Mouse (Mus musculus) lung, postnatal 0 days (tissue): ENCODE data around the gene Prok2. TPM values are rescaled to one million over a fixed set of nuclear protein-coding genes. Genes with fewer than 3 reads are reported as not detected.

Experiments used
- ATAC-seq: fragments of 200-750 bp; cut with Nextera tagmentation; 2 replicates; pipeline ENCODE4 v1.8.0; 2017; ENCODE audit warnings: moderate library complexity
- DNase-seq: peaks from one replicate; pipeline ENCODE4 v3.0.0-alpha.2; 2016; ENCODE audit warnings: low spot score
- H3K27ac ChIP-seq: fragments of 300-500 bp; sonication (generic); 2 replicates; pipeline ENCODE4 v1.5.1; 2014; ENCODE audit warnings: antibody characterized with exemption, mild to moderate bottlenecking, low read length, mixed read lengths
- H3K27me3 ChIP-seq: fragments of 300-500 bp; sonication (generic); replicated peaks from 2 replicates; pipeline ENCODE4 v1.6.1; 2014; ENCODE audit warnings: low read length, mixed read lengths; ENCODE audit not compliant: insufficient read depth
- H3K36me3 ChIP-seq: fragments of 300-500 bp; sonication (generic); 2 replicates; pipeline ENCODE4 v1.6.1; 2014; ENCODE audit warnings: low read length, mixed read lengths; ENCODE audit not compliant: insufficient read depth
- H3K4me1 ChIP-seq: fragments of 300-500 bp; sonication (generic); 2 replicates; pipeline ENCODE4 v1.6.1; 2014; ENCODE audit warnings: antibody characterized with exemption, low read depth, low read length, mixed read lengths; ENCODE audit not compliant: insufficient read depth
- H3K4me2 ChIP-seq: fragments of 300-500 bp; sonication (generic); replicated peaks from 2 replicates; pipeline ENCODE4 v1.6.1; 2014; ENCODE audit warnings: low read depth, mild to moderate bottlenecking, low read length, moderate library complexity, mixed read lengths
- H3K4me3 ChIP-seq: fragments of 300-500 bp; sonication (generic); 2 replicates; pipeline ENCODE4 v1.5.1; 2014; ENCODE audit warnings: low read depth, low read length
- H3K9ac ChIP-seq: fragments of 300-500 bp; sonication (generic); replicated peaks from 2 replicates; pipeline ENCODE4 v1.6.1; 2014; ENCODE audit warnings: low read depth, mild to moderate bottlenecking
- H3K9me3 ChIP-seq: fragments of 300-500 bp; sonication (generic); 2 replicates; pipeline ENCODE4 v1.6.1; 2016; ENCODE audit warnings: low read length, mixed read lengths
- CTCF ChIP-seq: IDR thresholded peaks from 2 replicates; pipeline ENCODE4 v1.5.1; 2016; ENCODE audit warnings: antibody characterized with exemption, mild to moderate bottlenecking
- EP300 ChIP-seq: IDR thresholded peaks from 2 replicates; pipeline ENCODE4 v1.6.1; 2016; ENCODE audit warnings: antibody characterized with exemption, mild to moderate bottlenecking, control low read depth
- WGBS: fragments of 180-500 bp; shearing (Covaris S2); extraction: QIAGEN DNeasy Blood & Tissue Kit; methylation state at CpG from one replicate; pipeline ENCODE4 v1.1.7; 2014; 5-methylcytosine and 5-hydroxymethylcytosine counted together
- polyA plus RNA-seq: library from polyadenylated mRNA; unstranded; fragments of >200 nt; fragmentation: Nextera tagmentation; extraction: Ambion mirVana; gene quantifications from 2 replicates; pipeline ENCODE4 v1.2.1, GENCODE M21; 2015

Gene Prok2
- polyA plus RNA-seq, 1 experiment from 2014 or later = 0.42 TPM

DNA sequence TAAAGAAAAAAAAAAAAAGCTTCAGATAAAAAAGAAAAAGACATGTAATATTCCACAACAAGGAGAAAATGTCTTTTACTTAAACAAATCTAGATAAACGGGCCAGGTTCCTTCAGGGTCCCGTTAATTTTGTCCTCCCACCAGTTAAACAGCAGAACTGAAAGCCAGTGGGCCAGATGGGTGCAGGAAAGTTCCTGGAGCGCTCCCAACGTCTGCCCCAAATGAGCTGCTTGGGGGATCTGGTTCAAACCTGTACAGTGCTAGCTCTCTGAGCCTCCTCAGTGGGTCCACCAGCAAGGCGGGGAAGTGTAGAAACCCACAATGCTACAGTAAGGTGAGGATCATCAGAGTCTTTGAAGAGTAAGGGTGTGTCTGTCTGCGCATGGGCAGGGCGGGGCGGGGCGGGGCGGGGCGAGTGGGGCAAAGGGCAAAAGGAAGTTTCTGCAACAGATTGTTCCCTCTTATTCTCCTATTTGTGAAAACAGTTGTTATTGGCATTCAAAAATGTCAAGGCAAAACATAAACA lies 14.6 kb downstream of the Prok2 start:
- Histone ChIP-seq H3K36me3 (no peaks in the 10 kb centered on the region), H3K27me3 (no peaks in the 10 kb centered on the region), H3K9ac (no peak overlapping the region), H3K4me1 (no peaks in the 10 kb centered on the region), H3K27ac (no peak overlapping the region), H3K9me3 (no peaks in the 10 kb centered on the region), H3K4me3 (no peak overlapping the region), H3K4me2 (no peak overlapping the region)
- 59% methylated on average over 11 of the region's 11 CpGs for WGBS
- TF ChIP-seq EP300 = no peak
- no peak for TF ChIP-seq CTCF
- ATAC-seq (no peak), DNase-seq (no peak)

DNA sequence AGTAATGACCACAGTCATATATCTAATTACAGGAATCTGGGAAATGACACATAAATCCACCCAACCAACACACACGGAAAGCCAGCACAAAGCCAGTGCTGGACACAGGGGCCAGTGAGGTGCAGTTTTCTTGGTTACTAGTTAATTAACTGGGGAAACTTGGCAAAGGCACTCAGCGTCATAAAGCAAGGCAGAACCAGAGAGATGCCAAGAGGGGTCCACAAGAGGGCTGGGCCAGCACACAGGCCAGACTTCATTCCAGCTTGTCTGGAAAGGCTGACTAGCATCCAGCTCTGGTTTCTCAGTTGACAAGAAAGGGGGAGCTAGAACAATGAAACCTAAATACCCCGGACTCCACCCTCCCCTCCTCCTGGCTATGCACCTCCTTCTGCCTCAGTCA lies 25.7 kb downstream of the Prok2 start:
- no peak for ATAC-seq

DNA sequence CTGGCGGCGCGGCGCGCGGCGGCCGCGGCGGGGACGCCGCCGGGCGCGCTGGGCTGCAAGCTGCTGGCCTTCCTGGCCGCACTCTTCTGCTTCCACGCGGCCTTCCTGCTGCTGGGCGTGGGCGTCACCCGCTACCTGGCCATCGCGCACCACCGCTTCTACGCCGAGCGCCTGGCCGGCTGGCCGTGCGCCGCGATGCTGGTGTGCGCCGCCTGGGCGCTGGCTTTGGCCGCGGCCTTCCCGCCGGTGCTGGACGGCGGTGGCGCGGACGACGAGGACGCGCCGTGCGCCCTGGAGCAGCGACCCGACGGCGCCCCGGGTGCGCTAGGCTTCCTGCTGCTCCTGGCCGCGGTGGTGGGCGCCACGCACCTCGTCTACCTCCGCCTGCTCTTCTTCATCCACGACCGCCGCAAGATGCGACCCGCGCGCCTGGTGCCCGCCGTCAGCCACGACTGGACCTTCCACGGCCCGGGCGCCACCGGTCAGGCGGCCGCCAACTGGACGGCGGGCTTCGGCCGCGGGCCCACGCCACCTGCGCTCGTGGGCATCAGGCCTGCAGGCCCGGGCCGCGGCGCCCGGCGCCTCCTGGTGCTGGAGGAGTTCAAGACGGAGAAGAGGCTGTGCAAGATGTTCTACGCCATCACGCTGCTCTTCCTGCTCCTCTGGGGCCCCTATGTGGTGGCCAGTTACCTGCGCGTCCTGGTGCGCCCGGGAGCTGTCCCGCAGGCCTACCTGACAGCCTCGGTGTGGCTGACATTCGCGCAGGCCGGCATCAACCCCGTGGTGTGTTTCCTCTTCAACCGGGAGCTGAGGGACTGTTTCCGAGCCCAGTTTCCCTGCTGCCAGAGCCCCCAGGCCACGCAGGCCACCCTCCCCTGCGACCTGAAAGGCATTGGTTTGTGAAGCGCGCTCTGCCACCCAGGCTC lies 33.0 kb downstream of the Prok2 start:
- no peaks in the 10 kb centered on the region for H3K36me3 ChIP-seq
- H3K27me3 ChIP-seq = peaks cover 13% of the 10 kb centered on the region; the same call in 1 of the 2 replicates
- H3K4me3 ChIP-seq = peak overlapping the region; percentile 67
- TF ChIP-seq CTCF = no peak
- TF ChIP-seq EP300 = no peak
- DNase-seq = peak; percentile 21
- no peaks in the 10 kb centered on the region for H3K9me3 ChIP-seq
- WGBS = 2% methylated on average over 62 of the region's 110 CpGs
- ATAC-seq = peak; percentile 56
- peak overlapping the region; percentile 54; the same call in 1 of the 2 replicates for H3K9ac ChIP-seq
- H3K4me1 ChIP-seq = peaks cover 7% of the 10 kb centered on the region; the same call in 1 of the 2 replicates
- no peak overlapping the region for H3K27ac ChIP-seq
- peak overlapping the region; percentile 97 for H3K4me2 ChIP-seq

More for the DNA sequence above, 25.7 kb downstream of the Prok2 start:
- no peak for TF ChIP-seq EP300
- TF ChIP-seq CTCF = no peak
- Histone ChIP-seq H3K36me3 (no peaks in the 10 kb centered on the region), H3K27me3 (no peaks in the 10 kb centered on the region), H3K4me1 (no peaks in the 10 kb centered on the region), H3K9ac (no peak overlapping the region), H3K9me3 (no peaks in the 10 kb centered on the region), H3K4me2 (no peak overlapping the region), H3K27ac (no peak overlapping the region), H3K4me3 (no peak overlapping the region)
- DNase-seq = no peak
- WGBS = 62% methylated on average over 3 of the region's 3 CpGs

DNA sequence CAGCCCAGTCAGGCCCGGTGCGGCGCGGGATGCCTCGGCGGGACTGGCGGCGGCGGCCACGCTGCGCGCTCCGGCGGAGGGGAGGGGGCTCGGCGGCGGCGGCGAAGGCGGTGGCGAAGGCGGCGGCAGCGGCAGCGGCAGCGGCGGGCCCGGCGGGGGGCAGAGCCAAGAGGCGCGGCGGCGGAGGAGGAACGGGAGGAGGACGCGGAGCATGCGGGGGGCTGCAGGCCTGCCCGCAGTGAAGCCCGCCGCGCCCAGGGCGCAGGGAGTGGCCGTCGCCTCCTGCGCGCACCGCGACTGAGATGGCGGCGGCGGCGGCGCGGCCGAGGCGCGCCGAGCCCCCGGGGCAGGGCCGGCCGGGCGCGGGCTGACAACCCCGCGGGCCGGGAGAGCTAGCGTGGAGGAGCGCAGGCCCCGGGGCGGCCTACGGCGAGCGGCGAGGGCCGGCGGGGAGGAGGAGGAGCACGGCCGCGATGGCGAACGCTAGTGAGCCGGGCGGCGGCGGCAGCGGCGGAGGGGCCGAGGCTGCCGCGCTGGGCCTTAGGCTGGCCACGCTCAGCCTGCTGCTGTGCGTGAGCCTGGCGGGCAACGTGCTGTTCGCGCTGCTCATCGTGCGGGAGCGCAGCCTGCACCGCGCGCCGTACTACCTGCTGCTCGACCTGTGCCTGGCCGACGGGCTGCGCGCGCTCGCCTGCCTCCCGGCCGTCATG lies 33.8 kb downstream of the Prok2 start, which contains the start of gene Gpr27:
Gene Gpr27 (plus strand): TSS at position 474 of the 710 bp plus-strand sequence.
- WGBS = 0% methylated on average over 34 of the region's 112 CpGs
- peaks cover 7% of the 10 kb centered on the region; the same call in 1 of the 2 replicates for H3K4me1 ChIP-seq
- no peaks in the 10 kb centered on the region for H3K9me3 ChIP-seq
- TF ChIP-seq CTCF (no peak), EP300 (no peak)
- H3K27ac ChIP-seq = no peak within 1 kb of the TSS
- H3K4me3 ChIP-seq = peak within 1 kb of the TSS; percentile 67
- ATAC-seq = peak; percentile 70
- peaks cover 13% of the 10 kb centered on the region; the same call in 1 of the 2 replicates for H3K27me3 ChIP-seq
- H3K9ac ChIP-seq = peak within 1 kb of the TSS; percentile 54
- no peaks in the 10 kb centered on the region for H3K36me3 ChIP-seq
- peak within 1 kb of the TSS; percentile 97 for H3K4me2 ChIP-seq
- DNase-seq = peak; percentile 33

DNA sequence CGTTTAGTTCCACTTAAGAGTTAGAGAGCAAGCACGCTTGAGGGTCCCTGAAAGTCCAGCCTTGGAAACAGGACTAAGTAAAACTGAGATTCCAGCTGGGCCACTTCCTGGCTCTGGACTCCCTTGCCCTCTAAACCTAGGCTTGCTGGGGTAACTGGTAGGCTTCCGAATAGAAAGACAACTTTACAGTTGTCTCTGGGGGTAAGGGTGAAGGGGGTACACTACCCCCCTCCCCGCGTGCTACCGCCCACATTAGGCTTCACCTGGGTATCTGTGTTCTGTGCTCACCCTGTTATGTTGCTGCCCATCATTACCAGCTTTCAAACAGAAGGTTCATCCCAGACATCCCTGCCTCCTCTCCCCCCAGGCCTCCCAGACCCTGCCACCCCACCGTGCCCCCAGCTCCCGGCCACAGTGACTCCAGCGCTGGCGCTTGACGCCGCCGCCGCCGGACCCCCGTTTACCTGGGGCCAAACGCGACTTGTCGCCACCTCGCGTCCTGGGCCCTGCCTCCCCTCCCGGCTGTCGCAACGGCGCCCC lies 34.5 kb downstream of the Prok2 start:
- ATAC-seq (no peak), DNase-seq (no peak)
- WGBS = 11% methylated on average over 22 of the region's 25 CpGs
- H3K4me3 ChIP-seq = peak overlapping the region; percentile 67
- H3K27ac ChIP-seq = no peak overlapping the region
- no peaks in the 10 kb centered on the region for H3K36me3 ChIP-seq
- H3K27me3 ChIP-seq = peaks cover 13% of the 10 kb centered on the region; the same call in 1 of the 2 replicates
- peak overlapping the region; percentile 54; the same call in 1 of the 2 replicates for H3K9ac ChIP-seq
- H3K4me1 ChIP-seq = peaks cover 7% of the 10 kb centered on the region; the same call in 1 of the 2 replicates
- peak overlapping the region; percentile 97 for H3K4me2 ChIP-seq
- TF ChIP-seq EP300 = no peak
- TF ChIP-seq CTCF = no peak
- no peaks in the 10 kb centered on the region for H3K9me3 ChIP-seq
